8 mouse cellular contexts compared by ENCODE assay signal in the genomic region with DNA sequence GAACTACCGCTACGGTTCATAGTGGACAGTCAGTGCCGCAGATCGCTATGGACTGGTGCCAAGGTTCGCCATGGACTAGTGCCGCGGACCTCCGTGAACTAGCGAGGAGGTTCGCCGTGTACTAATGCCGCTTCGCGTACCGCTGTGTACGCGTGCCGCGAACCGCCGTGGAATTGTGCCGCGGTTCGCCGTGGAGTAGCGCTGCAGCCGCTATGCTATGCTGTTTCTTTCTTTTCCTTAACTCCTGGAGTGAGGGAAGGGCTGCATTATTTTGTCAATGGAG.
A peak's percentile ranks its signal among the peaks of the same experiment; 100 is the strongest.
DNase-seq lines count a peak whose midpoint lies in the region; ATAC-seq and TF ChIP-seq lines count a peak whose summit lies in the region.
"Had no signal": no experiment of that assay in that cellular context is flagged by ENCODE, and none has a peak within 500 bp of the region (broad histone marks: within the 10 kb centered on the region; RNA-seq: fewer than 3 reads in every experiment).

No protein-coding gene starts in this region.

- H3K4me2 ChIP-seq in lung, embryonic 15.5 days = peak overlapping the region; percentile 56
- peak overlapping the region; percentile 43 for H3K4me2 ChIP-seq in forebrain, embryonic 14.5 days (ENCODE audit: low read length)
- H3K4me2 ChIP-seq in midbrain, postnatal 0 days (ENCODE audit: low read depth, low read length, poor library complexity, severe bottlenecking) = peak overlapping the region; percentile 42

- H3K4me1 ChIP-seq in lung, embryonic 15.5 days = peaks cover 37% of the 10 kb centered on the region
- H3K4me1 ChIP-seq in forebrain, embryonic 14.5 days (ENCODE audit: control insufficient read depth, insufficient read depth, low read length) = no peaks in the 10 kb centered on the region
- no peaks in the 10 kb centered on the region for H3K4me1 ChIP-seq in midbrain, postnatal 0 days (ENCODE audit: insufficient read depth, low read length)

- peaks cover 24% of the 10 kb centered on the region for H3K9me3 ChIP-seq in lung, embryonic 15.5 days
- peaks cover 17% of the 10 kb centered on the region; the same call in 1 of the 2 replicates for H3K9me3 ChIP-seq in forebrain, embryonic 14.5 days (replicated peaks; ENCODE audit: control insufficient read depth, low read length)
- peaks cover 16% of the 10 kb centered on the region; the same call in 1 of the 2 replicates for H3K9me3 ChIP-seq in midbrain, postnatal 0 days (ENCODE audit: low read length)

- no peaks in the 10 kb centered on the region for H3K36me3 ChIP-seq in lung, embryonic 15.5 days
- H3K36me3 ChIP-seq in forebrain, embryonic 14.5 days (ENCODE audit: control insufficient read depth, insufficient read depth, low read length) = no peaks in the 10 kb centered on the region
- no peaks in the 10 kb centered on the region for H3K36me3 ChIP-seq in midbrain, postnatal 0 days (ENCODE audit: insufficient read depth, low read length)

- WGBS in lung, embryonic 15.5 days = 56% methylated on average over 27 of the region's 27 CpGs
- 51% methylated on average over 27 of the region's 27 CpGs for WGBS in forebrain, embryonic 14.5 days
- 46% methylated on average over 27 of the region's 27 CpGs for whole genome bisulfite sequencing in midbrain, postnatal 0 days

- no peaks in the 10 kb centered on the region for H3K27me3 ChIP-seq in lung, embryonic 15.5 days
- no peaks in the 10 kb centered on the region for H3K27me3 ChIP-seq in forebrain, embryonic 14.5 days (replicated peaks; ENCODE audit: control insufficient read depth, insufficient read depth, low read length)
- H3K27me3 ChIP-seq in midbrain, postnatal 0 days (ENCODE audit: insufficient read depth, low read length) = 0 out of 2 replicates have a peak, but pooled peaks cover 3% of the 10 kb centered on the region

- no peak for ATAC-seq in lung, embryonic 15.5 days (ENCODE audit: borderline replicate concordance, extremely low read depth, low FRiP score, low TSS enrichment)
- no peak for ATAC-seq in forebrain, embryonic 14.5 days
- ATAC-seq in midbrain, postnatal 0 days (ENCODE audit: low FRiP score) = no peak

- TF ChIP-seq CTCF in midbrain, postnatal 0 days (IDR thresholded peaks at IDR 0.05) = no peak

- no peak for DNase-seq in lung, adult 18-20 months
- no peak for DNase-seq in forebrain, embryonic 14.5 days (ENCODE audit: low spot score)
- DNase-seq in kidney, postnatal 10 days = peak; percentile 58
- DNase-seq in midbrain, postnatal 0 days (ENCODE audit: low spot score) = peak; percentile 14
- DNase-seq in spleen, adult 18-20 months = no peak
- no peak for DNase-seq in right cerebral cortex, postnatal 36 days (ENCODE audit: low spot score in 2 of 2)

- H3K9ac ChIP-seq in lung, embryonic 15.5 days = peak overlapping the region; percentile 1; the same call in 1 of the 2 replicates
- peak overlapping the region; percentile 40; the same call in 1 of the 2 replicates for H3K9ac ChIP-seq in forebrain, embryonic 14.5 days (ENCODE audit: low read length)
- H3K9ac ChIP-seq in midbrain, postnatal 0 days (replicated peaks; ENCODE audit: low read length, poor library complexity, severe bottlenecking) = no peak overlapping the region

- peak overlapping the region; percentile 25 for H3K4me3 ChIP-seq in lung, embryonic 15.5 days
- H3K4me3 ChIP-seq in forebrain, embryonic 14.5 days (ENCODE audit: low read depth, low read length) = peak overlapping the region; percentile 14; the same call in 1 of the 2 replicates
- peak overlapping the region; percentile 20 for H3K4me3 ChIP-seq in midbrain, postnatal 0 days (ENCODE audit: low read depth, low read length)
- H3K4me3 ChIP-seq: myocyte had no signal

- H3K27ac ChIP-seq in lung, embryonic 15.5 days = no peak overlapping the region
- no peak overlapping the region for H3K27ac ChIP-seq in forebrain, embryonic 14.5 days (ENCODE audit: low read depth, low read length)
- H3K27ac ChIP-seq in midbrain, postnatal 0 days (ENCODE audit: low read depth, low read length) = no peak overlapping the region

Comparison
In these comparisons a context has a peak if more than half of its experiments do, and no peak if none do; other contexts are left out.
1. DNase-seq: peak in kidney, postnatal 10 days (single experiment) and midbrain, postnatal 0 days (single experiment); none in lung, adult 18-20 months (0 of 2), forebrain, embryonic 14.5 days (single experiment), spleen, adult 18-20 months (0 of 2) and right cerebral cortex, postnatal 36 days (0 of 2).
2. Peak in every context shown above with its lines, with median percentiles within 50 percentile points of each other: H3K4me2 ChIP-seq and H3K4me3 ChIP-seq.